Mouse (Mus musculus): Measurements from ENCODE around the gene Ntrk2. TPM values are rescaled to one million over a fixed set of nuclear protein-coding genes. Genes with fewer than 3 reads are reported as not detected.

The Ntrk2 gene
- polyA plus RNA-seq, 1 experiment from 2014 or later: 39.8 TPM

GRCm38 (mm10) chr13:58853685-58854084, 47.3 kb downstream of the Ntrk2 start:
- H3K4me3 ChIP-seq: no peak overlapping the region
- H3K27me3 ChIP-seq (ENCODE audit: insufficient read depth, poor library complexity, severe bottlenecking): no peaks in the 10 kb centered on the region
- 88% methylated on average over 6 of the region's 6 CpGs for WGBS
- H3K27ac ChIP-seq: no peak overlapping the region
- H3K9me3 ChIP-seq: peaks cover 3% of the 10 kb centered on the region
- peaks cover 3% of the 10 kb centered on the region; the same call in 1 of the 2 replicates for H3K36me3 ChIP-seq
- no peak for DNase-seq (ENCODE audit: low spot score)
- no peaks in the 10 kb centered on the region for H3K4me1 ChIP-seq (replicated peaks)

- H3K9me3 ChIP-seq: no peaks in the 10 kb centered on the region
- no peak for DNase-seq (ENCODE audit: low spot score)
- H3K4me3 ChIP-seq: no peak overlapping the region
- H3K27ac ChIP-seq: no peak overlapping the region
- no peaks in the 10 kb centered on the region for H3K36me3 ChIP-seq
- no peaks in the 10 kb centered on the region for H3K27me3 ChIP-seq (ENCODE audit: insufficient read depth, poor library complexity, severe bottlenecking)
- no peaks in the 10 kb centered on the region for H3K4me1 ChIP-seq (replicated peaks)
- WGBS: 95% methylated on average over 10 of the region's 10 CpGs
Observed at GRCm38 (mm10) chr13:58866239-58866638, 59.9 kb downstream of the Ntrk2 start.

- H3K27ac ChIP-seq: no peak overlapping the region
- H3K4me1 ChIP-seq (replicated peaks): no peaks in the 10 kb centered on the region
- H3K27me3 ChIP-seq (ENCODE audit: insufficient read depth, poor library complexity, severe bottlenecking): no peaks in the 10 kb centered on the region
- WGBS: 89% methylated on average over 8 of the region's 8 CpGs
- no peaks in the 10 kb centered on the region for H3K9me3 ChIP-seq
- DNase-seq (ENCODE audit: low spot score): no peak
- no peak overlapping the region for H3K4me3 ChIP-seq
- H3K36me3 ChIP-seq: no peaks in the 10 kb centered on the region
Observed at GRCm38 (mm10) chr13:58866776-58867435, 60.5 kb downstream of the Ntrk2 start.

GRCm38 (mm10) chr13:58882468-58882867, 76.1 kb downstream of the Ntrk2 start:
- no peak overlapping the region for H3K4me3 ChIP-seq
- no peak overlapping the region for H3K27ac ChIP-seq
- WGBS: 88% methylated on average over 3 of the region's 3 CpGs
- H3K27me3 ChIP-seq (ENCODE audit: insufficient read depth, poor library complexity, severe bottlenecking): no peaks in the 10 kb centered on the region
- no peaks in the 10 kb centered on the region for H3K9me3 ChIP-seq
- no peaks in the 10 kb centered on the region for H3K4me1 ChIP-seq (replicated peaks)
- DNase-seq (ENCODE audit: low spot score): no peak
- no peaks in the 10 kb centered on the region for H3K36me3 ChIP-seq

- no peak for DNase-seq (ENCODE audit: low spot score)
- H3K4me3 ChIP-seq: no peak overlapping the region
- no peaks in the 10 kb centered on the region for H3K4me1 ChIP-seq (replicated peaks)
- H3K36me3 ChIP-seq: peaks cover under 1% of the 10 kb centered on the region; the same call in 1 of the 2 replicates
- 93% methylated on average over 5 of the region's 5 CpGs for WGBS
- H3K27ac ChIP-seq: no peak overlapping the region
- H3K9me3 ChIP-seq: no peaks in the 10 kb centered on the region
- H3K27me3 ChIP-seq (ENCODE audit: insufficient read depth, poor library complexity, severe bottlenecking): no peaks in the 10 kb centered on the region
Observed at GRCm38 (mm10) chr13:58882916-58883315, 76.5 kb downstream of the Ntrk2 start.

DNA sequence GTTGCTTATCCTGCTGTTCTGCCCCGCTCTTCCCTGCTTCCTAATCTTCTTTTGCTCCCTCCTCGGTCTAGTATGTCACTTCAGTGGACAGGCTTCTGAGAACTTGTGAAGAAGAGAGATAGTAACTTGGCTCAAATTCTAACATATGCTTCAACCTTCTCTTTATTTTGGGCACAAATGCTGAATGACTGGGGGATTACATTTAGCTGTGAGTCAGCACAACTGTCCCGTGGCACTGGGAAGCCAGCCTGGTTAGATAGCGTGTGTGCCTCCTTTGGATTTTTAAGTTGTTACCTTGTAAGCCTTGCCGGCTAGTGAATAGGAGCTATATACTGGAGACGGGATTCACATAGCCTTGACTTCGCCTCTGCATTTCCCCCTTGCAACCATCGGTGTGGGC, 79.7 kb downstream of the Ntrk2 start:
- Histone ChIP-seq H3K36me3 (peaks cover 10% of the 10 kb centered on the region), H3K4me1 (replicated peaks) (no peaks in the 10 kb centered on the region), H3K27ac (no peak overlapping the region), H3K4me3 (no peak overlapping the region), H3K27me3 (ENCODE audit: insufficient read depth, poor library complexity, severe bottlenecking) (no peaks in the 10 kb centered on the region), H3K9me3 (peaks cover 9% of the 10 kb centered on the region)
- 88% methylated on average over 8 of the region's 8 CpGs for WGBS
- no peak for DNase-seq (ENCODE audit: low spot score)

GRCm38 (mm10) chr13:58896254-58896910, 90.0 kb downstream of the Ntrk2 start:
- H3K36me3 ChIP-seq: 0 out of 2 replicates have a peak, but pooled peaks cover 4% of the 10 kb centered on the region
- H3K4me3 ChIP-seq: no peak overlapping the region
- H3K9me3 ChIP-seq: peaks cover 7% of the 10 kb centered on the region; the same call in 1 of the 2 replicates
- no peaks in the 10 kb centered on the region for H3K4me1 ChIP-seq (replicated peaks)
- no peak overlapping the region for H3K27ac ChIP-seq
- no peaks in the 10 kb centered on the region for H3K27me3 ChIP-seq (ENCODE audit: insufficient read depth, poor library complexity, severe bottlenecking)
- no peak for DNase-seq (ENCODE audit: low spot score)
- 80% methylated on average over 12 of the region's 12 CpGs for WGBS

DNA sequence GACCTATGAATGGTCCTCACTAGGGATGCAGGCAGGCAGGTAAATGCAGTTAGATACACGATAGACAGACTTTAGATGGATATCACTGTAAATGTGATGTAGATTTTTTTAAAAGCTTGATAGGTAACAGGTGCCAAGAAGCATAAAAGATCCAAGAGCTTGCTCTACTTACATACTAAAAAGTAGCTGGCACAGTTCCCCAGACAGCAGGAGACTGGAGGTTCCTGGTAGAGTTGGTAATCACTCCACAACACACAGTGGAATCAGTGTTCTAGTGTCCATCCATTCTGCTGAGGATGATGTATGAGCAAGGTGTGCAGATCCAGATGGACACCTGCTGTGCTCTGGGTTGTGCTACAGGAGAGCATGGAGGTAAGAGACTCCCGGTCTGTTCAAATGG, 93.0 kb downstream of the Ntrk2 start:
- Histone ChIP-seq H3K27me3 (ENCODE audit: insufficient read depth, poor library complexity, severe bottlenecking) (no peaks in the 10 kb centered on the region; the same call in 1 of the 2 replicates), H3K9me3 (peaks cover 7% of the 10 kb centered on the region; the same call in 1 of the 2 replicates), H3K4me3 (no peak overlapping the region), H3K36me3 (0 out of 2 replicates have a peak, but pooled peaks cover 4% of the 10 kb centered on the region), H3K4me1 (replicated peaks) (peaks cover 10% of the 10 kb centered on the region), H3K27ac (no peak overlapping the region)
- DNase-seq (ENCODE audit: low spot score): no peak
- 92% methylated on average over 2 of the region's 2 CpGs for WGBS

GRCm38 (mm10) chr13:58902313-58902712, 95.9 kb downstream of the Ntrk2 start:
- Histone ChIP-seq H3K4me3 (no peak overlapping the region), H3K27me3 (ENCODE audit: insufficient read depth, poor library complexity, severe bottlenecking) (no peaks in the 10 kb centered on the region; the same call in 1 of the 2 replicates), H3K4me1 (replicated peaks) (peaks cover 26% of the 10 kb centered on the region), H3K36me3 (0 out of 2 replicates have a peak, but pooled peaks cover 4% of the 10 kb centered on the region), H3K9me3 (peaks cover 7% of the 10 kb centered on the region; the same call in 1 of the 2 replicates), H3K27ac (0 out of 2 replicates have a peak overlapping the region, but pooled peaks have one; percentile 30)
- no peak for DNase-seq (ENCODE audit: low spot score)
- 87% methylated on average over 8 of the region's 8 CpGs for WGBS

DNA sequence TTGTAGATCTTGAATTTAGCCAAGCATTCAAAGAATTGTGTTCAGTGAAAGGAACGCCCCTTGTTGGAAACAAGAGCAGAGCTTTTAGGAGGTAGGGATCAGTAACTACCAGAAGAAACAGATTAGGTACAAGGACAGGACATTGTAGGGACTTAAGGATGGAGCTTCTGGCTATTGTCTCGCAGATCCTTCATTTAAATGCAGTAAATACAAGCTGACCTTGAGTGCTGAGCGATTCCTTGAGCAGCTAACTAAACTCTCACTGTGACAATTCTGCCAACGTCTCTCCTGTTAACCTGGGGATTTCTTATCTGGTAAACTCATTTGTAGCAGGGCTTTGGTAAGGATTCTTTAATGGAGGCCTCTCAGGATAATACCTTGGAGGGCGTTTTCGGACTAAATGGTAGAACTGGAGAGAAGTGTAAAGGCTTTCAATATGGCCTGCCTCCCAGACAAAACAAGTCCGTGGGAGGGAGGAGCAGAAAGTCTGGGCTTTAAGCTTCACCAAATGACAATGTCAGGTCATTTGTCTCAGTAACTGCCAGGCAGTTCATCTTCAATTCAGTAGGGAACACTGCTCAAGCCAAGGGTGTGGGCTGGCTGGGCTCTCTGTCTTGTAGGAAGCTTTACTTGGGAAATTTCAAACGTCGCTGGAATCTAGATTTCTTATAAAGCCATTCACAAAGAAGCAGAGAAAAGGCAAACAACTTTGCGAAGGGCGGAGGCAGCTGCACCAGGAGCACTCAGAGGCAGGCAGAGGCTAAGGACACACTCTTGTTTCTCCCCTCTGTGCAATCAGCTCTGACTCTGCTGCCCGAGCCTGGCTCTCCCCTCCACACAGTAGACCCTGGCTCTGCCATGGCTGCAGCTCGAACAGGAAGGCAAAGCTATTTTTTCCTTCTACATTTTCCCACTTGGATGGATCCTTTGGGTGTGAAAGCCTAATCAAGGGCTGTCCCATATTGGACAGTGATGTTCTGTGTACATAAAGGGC, 98.7 kb downstream of the Ntrk2 start:
- Histone ChIP-seq H3K4me1 (replicated peaks) (peaks cover 26% of the 10 kb centered on the region), H3K27me3 (ENCODE audit: insufficient read depth, poor library complexity, severe bottlenecking) (no peaks in the 10 kb centered on the region; the same call in 1 of the 2 replicates), H3K36me3 (0 out of 2 replicates have a peak, but pooled peaks cover 2% of the 10 kb centered on the region), H3K9me3 (peaks cover 2% of the 10 kb centered on the region; the same call in 1 of the 2 replicates), H3K27ac (peak overlapping the region; percentile 65), H3K4me3 (no peak overlapping the region)
- 47% methylated on average over 13 of the region's 13 CpGs for WGBS
- peak; percentile 14 for DNase-seq (ENCODE audit: low spot score)

DNA sequence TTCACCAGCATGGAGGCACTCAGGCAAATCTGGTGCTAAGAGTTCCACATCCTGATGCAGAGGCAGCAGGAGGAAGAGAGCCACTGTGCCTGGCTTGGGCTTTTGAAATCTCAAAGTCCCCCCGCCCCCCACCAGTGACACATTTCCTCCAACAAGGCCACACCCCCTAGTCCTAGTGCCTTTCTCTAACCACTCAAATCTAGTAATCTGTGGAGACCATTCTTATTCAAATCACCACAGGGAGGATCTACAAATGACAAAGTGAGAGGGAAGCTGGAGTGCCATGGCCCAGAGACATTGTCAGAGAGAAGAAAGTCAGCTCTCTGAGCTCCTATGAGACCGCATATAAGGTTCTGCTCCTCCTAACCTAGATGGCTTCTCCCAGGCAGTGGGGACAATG, 105.6 kb downstream of the Ntrk2 start:
- Histone ChIP-seq H3K27ac (no peak overlapping the region), H3K36me3 (no peaks in the 10 kb centered on the region), H3K4me1 (replicated peaks) (peaks cover 15% of the 10 kb centered on the region), H3K4me3 (no peak overlapping the region), H3K9me3 (no peaks in the 10 kb centered on the region), H3K27me3 (ENCODE audit: insufficient read depth, poor library complexity, severe bottlenecking) (no peaks in the 10 kb centered on the region)
- no peak for DNase-seq (ENCODE audit: low spot score)
- 86% methylated on average over 2 of the region's 2 CpGs for WGBS

GRCm38 (mm10) chr13:58912559-58912958, 106.2 kb downstream of the Ntrk2 start:
- H3K4me1 ChIP-seq (replicated peaks): peaks cover 18% of the 10 kb centered on the region
- H3K9me3 ChIP-seq: no peaks in the 10 kb centered on the region
- H3K36me3 ChIP-seq: no peaks in the 10 kb centered on the region
- H3K4me3 ChIP-seq: no peak overlapping the region
- no peak overlapping the region for H3K27ac ChIP-seq
- no peak for DNase-seq (ENCODE audit: low spot score)
- H3K27me3 ChIP-seq (ENCODE audit: insufficient read depth, poor library complexity, severe bottlenecking): no peaks in the 10 kb centered on the region

All from hindbrain, embryonic 10.5 days (tissue).